Mouse (Mus musculus) ES-E14 (cell line): Measurements from ENCODE around the gene Lrrc10b.

Experiments
- HCFC1 ChIP-seq: IDR thresholded peaks from 2 replicates; pipeline ENCODE4 v1.6.1; 2012; ENCODE audit warnings: low read length, inconsistent platforms, borderline replicate concordance; ENCODE audit not compliant: insufficient read depth
- MAFK ChIP-seq: IDR thresholded peaks from 2 replicates; pipeline ENCODE4 v1.6.1; 2014; ENCODE audit warnings: mild to moderate bottlenecking, low read depth, low read length, inconsistent platforms; ENCODE audit not compliant: insufficient read depth
- ZC3H11A ChIP-seq: IDR thresholded peaks from 2 replicates; pipeline ENCODE4 v1.6.1; 2012; ENCODE audit warnings: low read depth, mild to moderate bottlenecking, inconsistent platforms, low read length, borderline replicate concordance
- ZNF384 ChIP-seq: IDR thresholded peaks from 2 replicates; pipeline ENCODE4 v1.6.1; 2012; ENCODE audit warnings: low read depth, low read length, inconsistent platforms

DNA sequence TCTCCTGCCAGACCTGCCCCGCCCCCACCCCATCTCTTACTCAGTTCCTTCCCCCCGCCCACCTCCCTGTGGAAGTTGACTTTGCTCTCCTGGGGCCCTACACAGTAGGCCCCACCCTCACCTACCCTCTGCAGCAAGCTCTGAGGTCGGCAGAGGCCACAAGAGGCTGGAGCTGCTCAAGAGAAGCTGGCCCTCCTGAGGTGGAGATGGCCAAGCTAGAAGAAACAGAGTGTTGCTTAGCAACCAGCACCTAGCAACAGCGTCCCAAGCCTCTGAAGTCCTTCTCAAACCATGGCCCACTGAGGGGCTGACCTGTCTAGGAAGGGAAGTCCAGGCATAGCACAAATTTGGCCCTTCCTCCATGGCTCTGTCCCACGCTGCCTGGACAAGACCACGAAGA lies 25.4 kb upstream of the Lrrc10b start, which contains the start of gene Ppp1r32:
- TF ChIP-seq HCFC1, result no peak
- TF ChIP-seq ZC3H11A, result no peak
- no peak for TF ChIP-seq ZNF384
- TF ChIP-seq MAFK, result no peak
